Mouse (Mus musculus) stomach, postnatal 0 days (tissue): ENCODE measurements around the gene Ppard.

ENCODE experiments used
- CTCF ChIP-seq: IDR thresholded peaks from 2 replicates; pipeline ENCODE4 v1.5.1; 2016; ENCODE audit warnings: antibody characterized with exemption, low read depth, mild to moderate bottlenecking, moderate library complexity
- EP300 ChIP-seq: optimal IDR thresholded peaks from 2 replicates; pipeline ENCODE3; 2016; ENCODE audit warnings: antibody characterized with exemption

GRCm38 (mm10) chr17:28267251-28267650 lies 34.8 kb downstream of the Ppard start:
- TF ChIP-seq CTCF (no peak), EP300 (no peak)
